Mouse (Mus musculus) MEL (cell line): ENCODE measurements around the gene Irf3. TPM values are rescaled to one million over a fixed set of nuclear protein-coding genes. Genes with fewer than 3 reads are reported as not detected.
A peak's percentile ranks its signal among the peaks of the same experiment; 100 is the strongest.

Experiments
- DNase-seq: peaks from one replicate; pipeline ENCODE4 v3.0.0; 2011; ENCODE audit warnings: low read depth, low spot score
- H3K27ac ChIP-seq: 2 replicates; pipeline ENCODE4 v1.5.1; 2012; ENCODE audit warnings: low read depth, mild to moderate bottlenecking, control low read depth, low read length, moderate library complexity; ENCODE audit not compliant: control insufficient read depth
- H3K27me3 ChIP-seq, 2 experiments: fragments of 150-350 bp in 1 of 2; sonication (generic) in 1 of 2; 2 replicates each; pipeline ENCODE4 v1.6.1; 2012; ENCODE audit warnings: low read length in 2 of 2, mild to moderate bottlenecking in 2 of 2, improper control_type of control experiment in 1 of 2, moderate library complexity in 1 of 2; ENCODE audit not compliant: insufficient read depth in 2 of 2, control insufficient read depth in 1 of 2
- H3K36me3 ChIP-seq, 2 experiments: 2 replicates each; pipeline ENCODE4 v1.6.1; 2012 to 2014; ENCODE audit warnings: low read length in 2 of 2, improper control_type of control experiment in 1 of 2, inconsistent platforms in 1 of 2, mild to moderate bottlenecking in 1 of 2; ENCODE audit not compliant: insufficient read depth in 2 of 2, control insufficient read depth in 1 of 2
- H3K4me1 ChIP-seq, 2 experiments: fragments of 150-350 bp in 1 of 2; sonication (generic) in 1 of 2; 2 replicates each; pipeline ENCODE4 v1.6.1; 2012; ENCODE audit warnings: low read length in 2 of 2, improper control_type of control experiment in 1 of 2, mild to moderate bottlenecking in 1 of 2; ENCODE audit not compliant: insufficient read depth in 2 of 2, control insufficient read depth in 1 of 2
- H3K4me3 ChIP-seq, 2 experiments: fragments of 150-350 bp in 1 of 2; sonication (generic) in 1 of 2; 2 replicates each; pipeline ENCODE4 v1.5.1; 2012; ENCODE audit warnings: low read depth in 2 of 2, low read length in 2 of 2, mild to moderate bottlenecking in 2 of 2, moderate library complexity in 2 of 2, control low read depth in 1 of 2, improper control_type of control experiment in 1 of 2; ENCODE audit not compliant: control insufficient read depth in 1 of 2, insufficient read depth in 1 of 2
- H3K79me2 ChIP-seq: 2 replicates; pipeline ENCODE4 v1.6.1; 2012; ENCODE audit warnings: mild to moderate bottlenecking, low read length, moderate library complexity; ENCODE audit not compliant: control insufficient read depth, poor library complexity, insufficient read depth
- H3K9ac ChIP-seq: 2 replicates; pipeline ENCODE4 v1.6.1; 2012; ENCODE audit warnings: low read depth, mild to moderate bottlenecking, control low read depth, low read length, moderate library complexity; ENCODE audit not compliant: control insufficient read depth, poor library complexity, severe bottlenecking
- H3K9me3 ChIP-seq: fragments of 150-350 bp; sonication (generic); replicated peaks from 2 replicates; pipeline ENCODE4 v1.6.1; 2012; ENCODE audit warnings: mild to moderate bottlenecking, low read length, improper control_type of control experiment, moderate library complexity; ENCODE audit not compliant: insufficient read depth
- BHLHE40 ChIP-seq: IDR thresholded peaks from 2 replicates; pipeline ENCODE4 v1.6.1; 2012; ENCODE audit warnings: low read depth, mild to moderate bottlenecking, inconsistent platforms, low read length, improper control_type of control experiment, borderline replicate concordance
- CHD1 ChIP-seq: IDR thresholded peaks from 2 replicates; pipeline ENCODE4 v1.6.1; 2012; ENCODE audit warnings: low read depth, mild to moderate bottlenecking, inconsistent platforms, low read length, improper control_type of control experiment
- CHD2 ChIP-seq: IDR thresholded peaks from 2 replicates; pipeline ENCODE4 v1.6.1; 2011; ENCODE audit warnings: low read length, improper control_type of control experiment
- E2F4 ChIP-seq: IDR thresholded peaks from 2 replicates; pipeline ENCODE4 v1.6.1; 2011; ENCODE audit warnings: low read depth, low read length, improper control_type of control experiment, borderline replicate concordance
- ELF1 ChIP-seq: IDR thresholded peaks from 2 replicates; pipeline ENCODE4 v1.6.1; 2014; ENCODE audit warnings: low read depth, mild to moderate bottlenecking, inconsistent platforms, low read length, improper control_type of control experiment, moderate library complexity
- EP300 ChIP-seq, 2 experiments: IDR thresholded peaks; 2 replicates each; pipeline ENCODE4 v1.6.1; 2011; ENCODE audit warnings: improper control_type of control experiment in 2 of 2, low read length in 2 of 2, low read depth in 1 of 2, mild to moderate bottlenecking in 1 of 2
- ETS1 ChIP-seq: IDR thresholded peaks from 2 replicates; pipeline ENCODE4 v1.6.1; 2012; ENCODE audit warnings: low read depth, mild to moderate bottlenecking, inconsistent platforms, low read length, improper control_type of control experiment, moderate library complexity
- GATA1 ChIP-seq: IDR thresholded peaks from 2 replicates; pipeline ENCODE4 v1.6.1; 2011; ENCODE audit warnings: low read depth, low read length, improper control_type of control experiment
- HCFC1 ChIP-seq: IDR thresholded peaks from 2 replicates; pipeline ENCODE4 v1.6.1; 2012; ENCODE audit warnings: low read depth, mild to moderate bottlenecking, inconsistent platforms, low read length, improper control_type of control experiment, moderate library complexity
- JUND ChIP-seq: IDR thresholded peaks from 2 replicates; pipeline ENCODE4 v1.6.1; 2011; ENCODE audit warnings: low read depth, mild to moderate bottlenecking, improper control_type of control experiment, low read length
- MAFK ChIP-seq: IDR thresholded peaks from 2 replicates; pipeline ENCODE4 v1.6.1; 2011; ENCODE audit warnings: low read depth, mild to moderate bottlenecking, low read length, improper control_type of control experiment, borderline replicate concordance
- MAX ChIP-seq: IDR thresholded peaks from 2 replicates; pipeline ENCODE4 v1.6.1; 2011; ENCODE audit warnings: low read length, improper control_type of control experiment
- MAZ ChIP-seq: IDR thresholded peaks from 2 replicates; pipeline ENCODE4 v1.6.1; 2012; ENCODE audit warnings: low read depth, mild to moderate bottlenecking, inconsistent platforms, low read length, improper control_type of control experiment
- MEF2A ChIP-seq: IDR thresholded peaks from 2 replicates; pipeline ENCODE4 v1.6.1; 2014; ENCODE audit warnings: low read depth, mild to moderate bottlenecking, inconsistent platforms, low read length, improper control_type of control experiment; ENCODE audit not compliant: poor library complexity, insufficient replicate concordance, severe bottlenecking; ENCODE audit errors: extremely low read depth
- MXI1 ChIP-seq: IDR thresholded peaks from 2 replicates; pipeline ENCODE4 v1.6.1; 2011; ENCODE audit warnings: mild to moderate bottlenecking, low read depth, low read length, improper control_type of control experiment
- MYC ChIP-seq: IDR thresholded peaks from 2 replicates; pipeline ENCODE4 v1.6.1; 2011; ENCODE audit warnings: low read depth, mild to moderate bottlenecking, low read length, improper control_type of control experiment, moderate library complexity
- NELFE ChIP-seq: IDR thresholded peaks from 2 replicates; pipeline ENCODE4 v1.6.1; 2011; ENCODE audit warnings: low read depth, low read length, improper control_type of control experiment
- NRF1 ChIP-seq: IDR thresholded peaks from 2 replicates; pipeline ENCODE4 v1.6.1; 2014; ENCODE audit warnings: low read depth, mild to moderate bottlenecking, inconsistent platforms, low read length, improper control_type of control experiment, moderate library complexity; ENCODE audit not compliant: poor library complexity, insufficient read depth, severe bottlenecking
- POLR2A ChIP-seq, 2 experiments: IDR thresholded peaks; 2 replicates each; pipeline ENCODE4 v1.6.1; 2011 to 2012; ENCODE audit warnings: low read length in 2 of 2, mild to moderate bottlenecking in 2 of 2, control low read depth in 1 of 2, improper control_type of control experiment in 1 of 2, low read depth in 1 of 2, moderate library complexity in 1 of 2; ENCODE audit not compliant: control insufficient read depth in 1 of 2, insufficient read depth in 1 of 2, poor library complexity in 1 of 2
- POLR2AphosphoS2 ChIP-seq: IDR thresholded peaks from 2 replicates; pipeline ENCODE4 v1.6.1; 2011; ENCODE audit warnings: low read length, improper control_type of control experiment
- POLR2AphosphoS5 ChIP-seq: IDR thresholded peaks from 2 replicates; pipeline ENCODE4 v1.6.1; 2012; ENCODE audit warnings: low read depth, borderline replicate concordance, mild to moderate bottlenecking, inconsistent platforms, low read length, moderate library complexity, mixed read lengths
- RAD21 ChIP-seq: IDR thresholded peaks from 2 replicates; pipeline ENCODE4 v1.6.1; 2011; ENCODE audit warnings: mild to moderate bottlenecking, low read depth, low read length, improper control_type of control experiment
- RCOR1 ChIP-seq: IDR thresholded peaks from 2 replicates; pipeline ENCODE4 v1.6.1; 2012; ENCODE audit warnings: low read depth, mild to moderate bottlenecking, inconsistent platforms, low read length, improper control_type of control experiment
- SIN3A ChIP-seq: IDR thresholded peaks from 2 replicates; pipeline ENCODE4 v1.6.1; 2012; ENCODE audit warnings: low read length, improper control_type of control experiment, inconsistent platforms
- TBP ChIP-seq: IDR thresholded peaks from 2 replicates; pipeline ENCODE4 v1.8.0; 2011; ENCODE audit warnings: low read depth, low read length, improper control_type of control experiment
- TCF12 ChIP-seq: IDR thresholded peaks from 2 replicates; pipeline ENCODE4 v1.6.1; 2014; ENCODE audit warnings: low read depth, mild to moderate bottlenecking, inconsistent platforms, low read length, improper control_type of control experiment, moderate library complexity
- UBTF ChIP-seq: IDR thresholded peaks from 2 replicates; pipeline ENCODE4 v1.6.1; 2012; ENCODE audit warnings: low read depth, mild to moderate bottlenecking, inconsistent platforms, low read length, improper control_type of control experiment, moderate library complexity, borderline replicate concordance; ENCODE audit not compliant: insufficient read depth
- USF1 ChIP-seq: IDR thresholded peaks from 2 replicates; pipeline ENCODE4 v1.6.1; 2014; ENCODE audit warnings: low read depth, mild to moderate bottlenecking, inconsistent platforms, low read length, improper control_type of control experiment, moderate library complexity
- USF2 ChIP-seq, 2 experiments: IDR thresholded peaks; 2 replicates each; pipeline ENCODE4 v1.6.1; 2011 to 2012; ENCODE audit warnings: improper control_type of control experiment in 2 of 2, low read length in 2 of 2, borderline replicate concordance in 1 of 2, inconsistent platforms in 1 of 2, low read depth in 1 of 2, mild to moderate bottlenecking in 1 of 2; ENCODE audit not compliant: insufficient read depth in 1 of 2
- ZC3H11A ChIP-seq: IDR thresholded peaks from 2 replicates; pipeline ENCODE4 v1.6.1; 2012; ENCODE audit warnings: low read depth, mild to moderate bottlenecking, inconsistent platforms, low read length, improper control_type of control experiment
- ZKSCAN1 ChIP-seq: IDR thresholded peaks from 2 replicates; pipeline ENCODE4 v1.6.1; 2012; ENCODE audit warnings: low read depth, mild to moderate bottlenecking, inconsistent platforms, low read length, improper control_type of control experiment, moderate library complexity
- ZNF384 ChIP-seq: IDR thresholded peaks from 2 replicates; pipeline ENCODE4 v1.6.1; 2012; ENCODE audit warnings: low read depth, mild to moderate bottlenecking, inconsistent platforms, low read length, improper control_type of control experiment
- polyA plus RNA-seq, 2 experiments: library from polyadenylated mRNA; stranded (reverse) in 1 of 2; unstranded in 1 of 2; fragments of >175 nt in 1 of 2; fragments of >200 nt in 1 of 2; gene quantifications; 2 replicates each; pipeline versions ENCODE4 v1.2.1 to v1.2.4; 2012; ENCODE audit warnings: low replicate concordance in 2 of 2, low read depth in 1 of 2; ENCODE audit not compliant: insufficient read length in 2 of 2, insufficient read depth in 1 of 2, missing spikeins in 1 of 2
- total RNA-seq: library from RNA; depleted of rRNA; stranded (reverse); fragments of 300-350 nt; gene quantifications from 2 replicates; pipeline ENCODE4 v1.2.3, GENCODE M21; 2012

The Irf3 gene
- total and polyA plus RNA-seq, 3 experiments, result 82.1 to 83.4 TPM; not detected in 1

GRCm38 (mm10) chr7:44986879-44987718, 10.3 kb upstream of the Irf3 start:
- Histone ChIP-seq H3K4me3 (peak overlapping the region; percentile 61 to 76), H3K4me1 (peaks cover 0 to 11% of the 10 kb centered on the region in 2 experiments; a peak in 3 of 4 replicates), H3K9ac (peak overlapping the region; percentile 84), H3K27me3 (no peaks in the 10 kb centered on the region), H3K79me2 (peaks cover 40% of the 10 kb centered on the region), H3K9me3 (no peaks in the 10 kb centered on the region), H3K36me3 (peaks cover 2 to 10% of the 10 kb centered on the region in 2 experiments), H3K27ac (peak overlapping the region; percentile 83)
- no peak for TF ChIP-seq ZC3H11A
- 0 out of 2 replicates have a peak, but pooled peaks have one; percentile 35 for TF ChIP-seq RCOR1
- TF ChIP-seq USF1, result 0 out of 2 replicates have a peak, but pooled peaks have one; percentile 4
- TF ChIP-seq MYC, result peak; percentile 92
- TF ChIP-seq ETS1, result peak; percentile 26; the same call in 1 of the 2 replicates
- TF ChIP-seq MAZ, result no peak
- TF ChIP-seq UBTF, result no peak
- TF ChIP-seq MAFK, result no peak
- peak; percentile 59 for TF ChIP-seq ELF1
- TF ChIP-seq TCF12, result 0 out of 2 replicates have a peak, but pooled peaks have one; percentile 9
- TF ChIP-seq MXI1, result peak; percentile 86
- TF ChIP-seq POLR2AphosphoS2, result peak; percentile 75
- peak; percentile 20; the same call in 1 of the 2 replicates for TF ChIP-seq POLR2AphosphoS5
- no peak; a peak in 1 of 4 replicates for TF ChIP-seq EP300 (IDR thresholded peaks at IDR 0.05; ENCODE audit: low read depth in 1 of 2, low read length in 2 of 2)
- TF ChIP-seq CHD2, result no peak
- TF ChIP-seq BHLHE40, result no peak
- TF ChIP-seq CHD1, result no peak
- TF ChIP-seq ZKSCAN1, result no peak
- no peak for TF ChIP-seq JUND
- TF ChIP-seq ZNF384, result no peak
- TF ChIP-seq GATA1, result no peak
- peak in 1 of 2 experiments; percentile 85; a peak in 3 of 4 replicates for TF ChIP-seq POLR2A (IDR thresholded peaks at IDR 0.05; ENCODE audit: control insufficient read depth in 1 of 2, insufficient read depth in 1 of 2, low read depth in 1 of 2, low read length in 2 of 2, poor library complexity in 1 of 2)
- TF ChIP-seq E2F4, result no peak
- TF ChIP-seq HCFC1, result no peak
- TF ChIP-seq MEF2A, result no peak
- no peak for TF ChIP-seq USF2 (IDR thresholded peaks at IDR 0.05; ENCODE audit: borderline replicate concordance in 1 of 2, insufficient read depth in 1 of 2, low read depth in 1 of 2, low read length in 2 of 2)
- peak; percentile 81; the same call in 1 of the 2 replicates for TF ChIP-seq TBP
- no peak for TF ChIP-seq RAD21
- TF ChIP-seq SIN3A, result peak; percentile 86
- TF ChIP-seq NELFE, result peak; percentile 85
- no peak for TF ChIP-seq NRF1
- TF ChIP-seq MAX, result peak; percentile 71
- peak; percentile 83 for DNase-seq
